Mouse (Mus musculus) kidney, postnatal 10 days (tissue): ENCODE data around the gene Siah3.

Source experiments
- DNase-seq: peaks from one replicate; pipeline ENCODE4 v3.0.0; 2021; ENCODE audit warnings: mixed read lengths

The Siah3 gene

GRCm38 (mm10) chr14:75473061-75473930, 17.5 kb downstream of the Siah3 start:
- no peak for DNase-seq

GRCm38 (mm10) chr14:75475887-75476286, 20.1 kb downstream of the Siah3 start:
- no peak for DNase-seq

GRCm38 (mm10) chr14:75482231-75483175, 26.7 kb downstream of the Siah3 start:
- DNase-seq: no peak

- DNase-seq: no peak
These were observed 27.4 kb downstream of the Siah3 start for GRCm38 (mm10) chr14:75483176-75483546.

GRCm38 (mm10) chr14:75487932-75488331, 32.1 kb downstream of the Siah3 start:
- no peak for DNase-seq

- DNase-seq: no peak
These were observed 37.9 kb downstream of the Siah3 start for GRCm38 (mm10) chr14:75493555-75494194.

GRCm38 (mm10) chr14:75494926-75495325, 39.1 kb downstream of the Siah3 start:
- DNase-seq: no peak

GRCm38 (mm10) chr14:75501501-75501990, 45.8 kb downstream of the Siah3 start:
- no peak for DNase-seq

GRCm38 (mm10) chr14:75502446-75502845, 46.7 kb downstream of the Siah3 start:
- peak; percentile 64 for DNase-seq

GRCm38 (mm10) chr14:75504255-75504654, 48.5 kb downstream of the Siah3 start:
- no peak for DNase-seq

GRCm38 (mm10) chr14:75505126-75505840, 49.5 kb downstream of the Siah3 start:
- no peak for DNase-seq

GRCm38 (mm10) chr14:75506246-75506645, 50.5 kb downstream of the Siah3 start:
- no peak for DNase-seq

GRCm38 (mm10) chr14:75510125-75510524, 54.3 kb downstream of the Siah3 start:
- no peak for DNase-seq

GRCm38 (mm10) chr14:75512946-75513345, 57.2 kb downstream of the Siah3 start:
- DNase-seq: peak; percentile 61

- DNase-seq: no peak
These were observed 60.4 kb downstream of the Siah3 start for GRCm38 (mm10) chr14:75516161-75516560.

- no peak for DNase-seq
These were observed 61.3 kb downstream of the Siah3 start for GRCm38 (mm10) chr14:75516917-75517595.

- no peak for DNase-seq
These were observed 62.6 kb downstream of the Siah3 start for GRCm38 (mm10) chr14:75518196-75518887.

GRCm38 (mm10) chr14:75518899-75519298, 63.1 kb downstream of the Siah3 start:
- DNase-seq: no peak

- no peak for DNase-seq
These were observed 63.9 kb downstream of the Siah3 start for GRCm38 (mm10) chr14:75519668-75520067.

GRCm38 (mm10) chr14:75524648-75525047, 68.9 kb downstream of the Siah3 start:
- no peak for DNase-seq
